Mouse (Mus musculus) cerebellum, adult 2 months (tissue): Measurements from ENCODE around the gene Mxd3.

Source experiments
- CTCF ChIP-seq: fragments of 200-500 bp; IDR thresholded peaks from 2 replicates; pipeline ENCODE4 v1.5.1; 2011; ENCODE audit warnings: low read depth, mild to moderate bottlenecking, control low read depth, low read length, moderate library complexity, borderline replicate concordance; ENCODE audit not compliant: insufficient read depth
- POLR2A ChIP-seq: fragments of 200-500 bp; IDR thresholded peaks from 2 replicates; pipeline ENCODE4 v1.6.1; 2011; ENCODE audit warnings: low read length, control low read depth, borderline replicate concordance; ENCODE audit not compliant: insufficient read depth

- TF ChIP-seq CTCF (no peak), POLR2A (no peak)
Observed at GRCm38 (mm10) chr13:55332331-55332730, 2.7 kb upstream of the Mxd3 start.
